Comparison of ENCODE assay signal across 8 mouse cellular contexts in the genomic region with DNA sequence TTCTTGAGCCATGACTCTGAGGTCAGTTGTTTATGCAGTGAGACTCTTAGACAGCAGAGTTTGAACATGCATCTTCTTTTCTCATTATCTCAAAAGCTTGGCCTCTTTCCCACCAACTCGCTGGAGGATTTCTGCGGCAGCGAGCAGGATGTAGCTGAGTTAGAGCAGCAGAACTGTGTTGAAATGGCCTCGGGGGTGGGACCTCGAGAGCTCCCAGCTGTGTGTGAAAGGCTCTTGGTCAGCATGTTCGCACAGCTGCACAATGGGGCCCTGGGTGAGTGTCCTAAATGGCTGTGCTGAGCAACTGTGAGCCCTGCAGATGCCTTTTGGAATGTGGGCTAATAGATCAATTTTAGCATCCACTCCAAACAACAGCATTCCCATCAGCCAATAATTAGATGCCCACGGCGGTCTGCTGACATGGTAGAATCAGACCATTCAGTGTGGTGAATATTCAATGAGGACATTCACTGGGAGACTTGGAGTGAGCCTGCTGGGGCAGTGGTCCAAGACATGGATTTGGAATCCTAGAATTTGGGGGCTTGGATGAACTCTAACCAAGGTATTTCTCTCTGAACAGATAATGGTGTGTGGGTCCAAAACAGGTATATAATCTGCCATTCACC. TPM values are rescaled to one million over a fixed set of nuclear protein-coding genes. Genes with fewer than 3 reads are reported as not detected.
DNase-seq lines count a peak whose midpoint lies in the region; ATAC-seq and TF ChIP-seq lines count a peak whose summit lies in the region.

No protein-coding gene starts in this region.

- no peaks in the 10 kb centered on the region for H3K36me3 ChIP-seq in intestine, postnatal 0 days (ENCODE audit: control insufficient read depth, insufficient read depth)
- H3K36me3 ChIP-seq in midbrain, embryonic 15.5 days (replicated peaks), result no peaks in the 10 kb centered on the region

- peak; percentile 77 for DNase-seq in Muller cell, postnatal 12 days (ENCODE audit: inconsistent ontology term)
- peak; percentile 94 for DNase-seq in adipocyte (ENCODE audit: low spot score)
- DNase-seq in gastrocnemius, postnatal 4 days (ENCODE audit: low spot score in 2 of 2), result peak; percentile 61 to 83
- no peak for DNase-seq in frontal cortex, postnatal 10 days (ENCODE audit: low spot score in 2 of 2)
- no peak for DNase-seq in thymus, postnatal 25 days
- no peak for DNase-seq in cerebellum, postnatal 4 days (ENCODE audit: low spot score in 2 of 2)

- no peak overlapping the region for H3K27ac ChIP-seq in intestine, postnatal 0 days (ENCODE audit: low read depth, low read length)
- no peak overlapping the region for H3K27ac ChIP-seq in midbrain, embryonic 15.5 days

- TF ChIP-seq CTCF in intestine, postnatal 0 days (IDR thresholded peaks at IDR 0.05; ENCODE audit: low read depth), result no peak

- H3K4me2 ChIP-seq in intestine, postnatal 0 days (replicated peaks; ENCODE audit: low read depth), result 0 out of 2 replicates have a peak overlapping the region, but pooled peaks have one; percentile 7
- no peak overlapping the region for H3K4me2 ChIP-seq in midbrain, embryonic 15.5 days

- ATAC-seq in intestine, postnatal 0 days, result 0 out of 2 replicates have a peak, but pooled peaks have one; percentile 10
- ATAC-seq in midbrain, embryonic 15.5 days (replicated peaks), result 0 out of 2 replicates have a peak, but pooled peaks have one; percentile 66

- no peak overlapping the region for H3K4me3 ChIP-seq in intestine, postnatal 0 days (ENCODE audit: low read depth, low read length)
- no peak overlapping the region for H3K4me3 ChIP-seq in midbrain, embryonic 15.5 days

- H3K4me1 ChIP-seq in intestine, postnatal 0 days (replicated peaks; ENCODE audit: control insufficient read depth, insufficient read depth, low read length), result peaks cover 5% of the 10 kb centered on the region; the same call in 1 of the 2 replicates
- peaks cover 4% of the 10 kb centered on the region; the same call in 1 of the 2 replicates for H3K4me1 ChIP-seq in midbrain, embryonic 15.5 days

- WGBS in intestine, postnatal 0 days, result 52% methylated on average over 8 of the region's 8 CpGs
- WGBS in midbrain, embryonic 15.5 days, result 17% methylated on average over 8 of the region's 8 CpGs

- no peak overlapping the region for H3K9ac ChIP-seq in intestine, postnatal 0 days (ENCODE audit: low read depth, low read length)
- H3K9ac ChIP-seq in midbrain, embryonic 15.5 days, result no peak overlapping the region

- no peaks in the 10 kb centered on the region for H3K27me3 ChIP-seq in intestine, postnatal 0 days (replicated peaks; ENCODE audit: control insufficient read depth, insufficient read depth, low read length)
- no peaks in the 10 kb centered on the region for H3K27me3 ChIP-seq in midbrain, embryonic 15.5 days (replicated peaks)

- no peaks in the 10 kb centered on the region for H3K9me3 ChIP-seq in intestine, postnatal 0 days (ENCODE audit: control insufficient read depth)
- H3K9me3 ChIP-seq in midbrain, embryonic 15.5 days, result no peaks in the 10 kb centered on the region

RNA-seq across cellular contexts. Expression of gene Gm6993, which starts 49.1 kb away (rescaled TPM):
- not detected for total RNA-seq in gastrocnemius, postnatal 4 days (2021)
- polyA plus RNA-seq in intestine, postnatal 0 days (2015; fragmentation: Nextera tagmentation; extraction: Ambion mirVana), result not detected in 2 replicates
- polyA plus RNA-seq in midbrain, embryonic 15.5 days (2015; fragmentation: Nextera tagmentation; extraction: Ambion mirVana), result not detected in 2 replicates

Comparison
In these comparisons a context has a peak if more than half of its experiments do, and no peak if none do; other contexts are left out.
1. DNase-seq: peak in Muller cell, postnatal 12 days (single experiment), adipocyte (single experiment) and gastrocnemius, postnatal 4 days (2 of 2); none in frontal cortex, postnatal 10 days (0 of 2), thymus, postnatal 25 days (single experiment) and cerebellum, postnatal 4 days (0 of 2).